Mouse (Mus musculus) G1E-ER4 (cell line): ENCODE results near the gene Pigq. TPM values are rescaled to one million over a fixed set of nuclear protein-coding genes. Genes with fewer than 3 reads are reported as not detected.

Experiments used
- GATA1 ChIP-seq: IDR thresholded peaks from one replicate; pipeline ENCODE4 v1.8.0; 2012; ENCODE audit warnings: low read length, inconsistent platforms
- polyA plus RNA-seq: library from polyadenylated mRNA; stranded (reverse); fragments of >175 nt; gene quantifications from 2 replicates; pipeline ENCODE4 v1.2.3, GENCODE M21; 2012

The Pigq gene
- polyA plus RNA-seq, 1 experiment: 89.1 TPM

DNA sequence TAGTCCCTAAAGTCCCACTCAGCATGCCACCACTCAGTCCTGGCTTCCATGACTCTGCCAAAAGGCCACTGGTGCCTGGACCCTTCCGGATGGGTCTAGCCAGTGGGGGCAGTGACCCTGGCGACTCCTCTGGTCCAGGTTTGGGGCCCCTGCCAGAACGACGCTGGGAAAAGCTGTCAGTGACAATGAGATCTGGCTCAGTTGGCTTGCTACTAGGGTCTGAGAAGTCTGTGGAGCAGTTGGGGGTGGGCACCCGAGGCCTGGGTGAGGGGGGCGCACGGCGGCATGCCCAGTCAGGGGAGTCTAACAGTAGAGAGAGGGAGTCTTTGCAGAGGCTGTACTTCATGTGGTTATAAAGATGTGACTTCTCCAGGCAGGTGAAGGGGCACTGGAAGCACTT is 3.3 kb upstream of the Pigq start:
- TF ChIP-seq GATA1: no peak

GRCm38 (mm10) chr17:25947576-25947975 is 2.8 kb upstream of the Pigq start:
- no peak for TF ChIP-seq GATA1

DNA sequence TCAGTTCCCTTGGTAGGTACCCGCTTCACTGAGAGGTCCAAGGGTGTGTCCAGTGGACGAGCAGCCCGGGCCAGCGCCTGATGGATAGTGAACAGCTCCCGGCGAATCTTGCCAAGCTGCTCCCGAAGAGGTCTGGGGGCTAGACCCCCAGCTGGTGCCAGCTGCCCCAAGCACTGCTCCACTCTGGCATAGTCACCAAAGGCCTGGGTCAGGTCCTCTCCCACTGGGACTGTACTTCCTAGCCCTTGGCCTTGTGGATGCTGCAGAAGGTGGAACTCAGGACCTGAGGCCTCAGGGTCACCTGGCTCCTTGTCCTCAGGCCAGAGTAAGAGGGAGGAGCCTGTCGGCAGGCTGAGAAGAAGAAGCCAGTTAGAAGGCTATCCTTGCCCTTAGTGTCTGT is 2.2 kb upstream of the Pigq start:
- no peak for TF ChIP-seq GATA1

DNA sequence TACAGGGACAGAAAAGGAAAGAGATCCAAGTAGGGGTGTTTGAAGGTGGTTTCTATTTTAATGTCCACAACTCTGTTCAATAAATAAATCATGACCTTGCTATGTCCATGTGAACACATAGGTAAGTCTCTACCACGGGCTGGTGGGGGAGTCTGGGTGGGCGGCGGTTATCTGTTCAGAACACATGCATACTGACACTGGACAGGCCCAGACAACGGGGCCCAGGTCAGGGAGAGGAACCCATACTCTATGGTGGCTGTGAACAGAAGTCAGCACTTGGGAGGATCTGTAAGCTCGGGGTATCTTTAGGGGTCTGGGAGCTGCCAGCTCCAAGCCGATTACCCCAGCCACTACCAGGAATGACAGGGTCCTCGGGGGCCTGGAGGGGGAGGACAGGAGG is 1.6 kb upstream of the Pigq start:
- TF ChIP-seq GATA1: no peak

- no peak for TF ChIP-seq GATA1
These were observed 900 bp upstream of the Pigq start for GRCm38 (mm10) chr17:25945517-25946155.

DNA sequence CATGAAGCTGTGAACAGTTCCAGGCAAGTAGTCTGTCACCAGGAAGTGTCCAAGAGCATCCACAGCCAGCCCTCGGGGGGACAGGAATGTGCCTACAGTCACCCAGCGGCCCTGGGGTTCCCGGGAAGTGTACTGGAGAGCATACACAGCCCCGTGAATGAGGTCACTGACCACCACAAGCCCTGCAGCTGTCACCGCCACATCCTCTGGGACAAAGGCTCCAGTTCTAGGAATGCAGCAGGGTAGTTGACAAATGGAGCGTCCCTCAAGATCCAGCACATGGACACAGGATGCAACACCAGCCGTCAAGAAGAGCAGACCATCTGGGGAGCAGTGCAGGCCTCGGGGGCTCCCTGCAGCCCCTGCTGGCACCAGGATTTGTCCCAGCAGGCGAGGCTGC is 967 bp downstream of the Pigq start:
- no peak for TF ChIP-seq GATA1

GRCm38 (mm10) chr17:25943221-25943620 is 1.5 kb downstream of the Pigq start:
- no peak for TF ChIP-seq GATA1

DNA sequence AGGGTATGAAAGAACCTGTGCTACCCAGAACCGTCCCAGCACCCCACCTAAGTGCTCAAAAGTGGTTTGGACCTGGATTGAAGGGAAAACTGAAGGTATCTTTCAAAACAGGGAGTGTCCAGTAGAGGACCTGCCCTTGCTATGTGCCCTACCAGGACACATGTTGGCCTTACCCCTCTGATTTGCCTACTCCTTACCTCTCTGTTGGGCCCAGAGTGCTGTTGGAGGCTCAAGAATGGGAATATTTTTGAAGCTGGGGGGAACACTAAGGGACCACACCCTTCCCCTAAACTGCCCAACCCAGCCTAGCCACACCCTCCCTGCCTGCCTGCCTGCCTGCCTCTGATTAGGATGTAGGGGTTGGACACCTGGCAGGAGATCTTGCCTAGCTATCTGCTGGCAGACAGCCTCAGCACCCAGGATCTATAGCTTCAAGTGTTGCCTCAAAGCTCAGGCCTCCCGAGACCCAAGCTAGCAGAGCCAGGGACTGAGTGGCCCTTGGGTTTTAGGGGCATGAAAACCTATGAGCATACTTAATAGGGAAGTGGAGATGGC is 2.1 kb downstream of the Pigq start:
- peak; percentile 69 for TF ChIP-seq GATA1

DNA sequence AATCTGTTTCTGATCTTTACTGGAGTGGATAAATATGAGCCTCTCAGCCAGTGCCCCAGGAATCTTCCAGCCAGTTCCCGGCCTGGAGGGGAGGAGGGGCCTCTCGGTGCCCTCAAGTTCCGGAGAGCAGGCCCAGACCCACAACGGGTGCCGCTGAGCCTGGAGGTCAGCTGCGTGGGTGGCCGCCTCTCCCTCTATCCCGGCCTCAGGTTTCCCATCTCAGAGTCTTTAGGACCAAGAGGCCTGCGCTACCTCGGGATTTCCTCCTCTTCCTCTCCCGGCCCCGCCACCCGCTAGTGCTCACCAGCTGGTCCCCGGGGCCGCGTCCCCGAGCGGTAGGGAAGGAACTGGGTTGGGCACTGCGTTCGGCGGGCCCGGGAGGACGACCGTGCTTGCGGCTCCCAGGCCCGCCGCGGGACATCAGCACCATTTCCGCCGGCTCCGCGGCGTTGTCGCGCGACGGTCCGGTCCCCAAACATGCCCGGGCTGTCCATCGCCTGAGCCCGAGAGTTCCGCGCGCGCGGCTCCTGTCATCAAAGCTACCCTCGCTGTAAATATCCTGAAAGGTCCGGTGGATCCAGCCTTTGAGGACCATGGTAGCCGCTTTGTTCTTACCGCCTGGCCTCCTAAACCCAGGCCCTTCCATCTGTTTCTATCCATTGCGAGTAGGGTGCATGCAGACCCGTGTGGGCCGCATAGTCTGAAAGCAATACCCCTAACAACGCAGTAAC is 3.1 kb downstream of the Pigq start:
- no peak for TF ChIP-seq GATA1

DNA sequence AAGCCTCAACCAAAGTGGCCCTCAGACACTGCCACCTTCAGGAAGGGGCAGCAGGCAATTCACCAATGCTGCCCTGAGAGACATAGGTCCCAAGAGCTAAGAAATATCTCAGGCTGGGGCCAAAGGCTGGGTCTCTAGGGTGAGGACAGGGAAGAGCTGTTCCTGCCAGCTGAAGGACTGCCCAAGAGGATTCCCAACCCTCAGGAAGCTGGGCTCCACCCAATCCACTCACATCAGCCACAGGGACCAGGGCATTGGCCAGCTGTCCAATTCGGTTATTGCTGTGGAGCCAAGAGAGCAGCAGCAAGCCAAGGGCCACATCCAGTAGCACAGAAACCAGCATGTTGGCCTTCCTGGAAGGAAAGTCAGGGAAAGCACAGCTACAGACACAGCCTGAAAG is 10.2 kb downstream of the Pigq start:
- TF ChIP-seq GATA1: no peak

- TF ChIP-seq GATA1: no peak
These were observed 19.4 kb downstream of the Pigq start for GRCm38 (mm10) chr17:25925348-25925747.

- no peak for TF ChIP-seq GATA1
These were observed 22.6 kb downstream of the Pigq start for GRCm38 (mm10) chr17:25922120-25922519.

GRCm38 (mm10) chr17:25919786-25920642 is 24.7 kb downstream of the Pigq start:
- TF ChIP-seq GATA1: no peak

DNA sequence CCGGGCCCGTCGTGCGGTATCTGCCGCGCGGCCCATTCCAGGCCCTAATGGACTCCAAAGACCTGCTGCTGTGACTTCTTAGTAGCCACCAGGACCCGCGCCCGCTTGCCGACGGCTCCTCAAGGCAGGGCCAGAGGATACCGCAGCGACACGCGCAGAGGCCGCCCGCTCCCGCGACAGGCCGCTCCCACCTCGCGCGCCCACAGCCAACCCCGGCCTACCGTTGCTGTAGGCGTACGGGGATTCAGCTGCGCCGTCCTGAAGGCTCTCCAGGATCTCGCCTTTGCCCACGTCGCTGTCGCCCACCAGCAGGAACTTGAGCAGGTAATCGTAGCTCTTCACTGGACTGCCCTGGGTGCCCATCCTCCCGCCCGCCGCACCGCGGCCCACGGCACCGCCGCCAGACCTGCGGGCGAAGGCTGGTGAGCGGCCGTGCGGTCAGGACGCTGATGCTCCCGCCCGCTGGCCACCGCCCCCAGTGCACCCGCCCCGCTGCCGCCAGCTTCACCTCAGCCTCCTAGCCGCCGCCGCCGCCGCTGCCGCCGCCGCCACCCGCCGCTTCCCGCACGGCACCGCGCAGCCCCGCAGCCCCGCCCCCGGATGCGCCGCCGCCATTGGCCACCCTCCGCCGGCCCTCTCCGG is 25.5 kb downstream of the Pigq start, which contains the start of gene Rab40c:
TSS of gene Rab40c (minus strand) at position 584 of the 642 bp plus-strand sequence.
- TF ChIP-seq GATA1: no peak

GRCm38 (mm10) chr17:25918037-25918750 is 26.5 kb downstream of the Pigq start:
- TF ChIP-seq GATA1: no peak
